Mouse (Mus musculus) hematopoietic stem cell, adult 5-6 weeks (primary cell): ENCODE data around the gene Ptcd2. TPM values are rescaled to one million over a fixed set of nuclear protein-coding genes. Genes with fewer than 3 reads are reported as not detected.

Experiments used
- ATAC-seq, 2 experiments: fragments of 125-278 bp in 1 of 2; replicated peaks in 1 of 2; 2 replicates each; pipeline ENCODE4 v1.8.0; 2016 to 2017; ENCODE audit warnings: inconsistent platforms in 2 of 2, mild to moderate bottlenecking in 2 of 2, moderate number of reproducible peaks in 2 of 2, low read depth in 1 of 2, moderate TSS enrichment in 1 of 2; ENCODE audit not compliant: low FRiP score in 2 of 2, poor library complexity in 2 of 2, severe bottlenecking in 2 of 2, insufficient read depth in 1 of 2, low TSS enrichment in 1 of 2
- total RNA-seq: library from RNA; stranded (forward); fragments of 172-1452, 232-1000 nt; gene quantifications from 2 replicates; pipeline ENCODE4 v1.2.3, GENCODE M21; 2017

The Ptcd2 gene
- total RNA-seq, 1 experiment from 2014 or later: 73.9 TPM

DNA sequence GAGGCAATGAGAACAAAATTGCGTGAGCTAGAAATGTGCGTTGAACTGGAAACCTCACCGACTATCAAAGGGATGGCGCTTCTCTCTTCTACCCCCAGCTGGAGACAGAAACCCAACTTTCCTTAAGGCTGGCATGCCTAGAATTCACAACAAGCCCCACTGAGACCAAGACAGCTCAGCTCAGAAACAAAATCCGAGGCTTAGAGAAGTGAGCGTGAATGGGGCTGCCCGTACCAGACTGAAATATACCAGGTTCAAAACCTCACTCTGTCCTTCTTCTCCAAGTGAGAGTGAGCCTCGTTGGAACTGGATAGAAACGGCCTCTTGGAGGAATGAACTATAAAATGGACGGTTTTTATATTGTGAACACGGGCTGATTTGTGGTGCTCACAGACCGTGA lies 60.6 kb downstream of the Ptcd2 start:
- no peak for ATAC-seq

DNA sequence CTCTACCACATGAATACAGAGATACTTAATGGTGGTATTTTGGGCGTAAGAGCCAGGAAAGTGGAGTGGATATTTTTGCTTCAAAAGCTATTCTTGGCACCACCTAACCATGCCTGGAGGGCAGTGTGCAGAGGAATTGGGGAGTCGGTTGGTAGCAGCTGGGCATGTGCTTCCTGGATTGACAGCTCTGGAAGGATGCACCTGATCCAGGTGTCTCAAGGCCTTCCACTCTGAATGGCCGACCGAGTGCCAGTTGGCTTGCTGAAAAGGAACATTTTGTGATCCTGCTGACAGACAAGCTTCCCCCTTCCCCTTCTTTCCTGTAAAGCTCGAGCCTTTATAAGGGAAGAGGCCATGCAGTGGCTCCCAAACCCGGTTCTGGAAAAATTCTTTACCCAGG lies 61.5 kb downstream of the Ptcd2 start:
- ATAC-seq: no peak

DNA sequence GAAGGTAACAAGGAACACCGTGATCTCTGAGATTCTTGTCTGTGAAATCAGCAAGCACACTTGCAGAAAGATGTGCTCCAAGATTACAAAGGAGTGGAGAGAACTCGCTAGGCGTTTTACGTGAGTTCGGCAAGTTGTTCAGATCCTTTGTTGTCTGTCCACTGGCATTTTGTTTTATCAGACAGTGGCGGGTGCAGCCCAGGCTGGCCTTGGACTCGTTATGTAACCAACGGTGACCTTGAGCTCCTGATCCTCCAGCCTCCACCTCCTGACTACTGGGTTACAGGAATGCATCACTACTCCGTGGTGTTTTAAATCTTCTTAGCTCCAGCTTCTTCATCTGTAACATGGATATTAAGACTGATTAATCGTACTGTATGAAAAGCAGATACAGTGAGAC lies 65.2 kb downstream of the Ptcd2 start:
- no peak for ATAC-seq

DNA sequence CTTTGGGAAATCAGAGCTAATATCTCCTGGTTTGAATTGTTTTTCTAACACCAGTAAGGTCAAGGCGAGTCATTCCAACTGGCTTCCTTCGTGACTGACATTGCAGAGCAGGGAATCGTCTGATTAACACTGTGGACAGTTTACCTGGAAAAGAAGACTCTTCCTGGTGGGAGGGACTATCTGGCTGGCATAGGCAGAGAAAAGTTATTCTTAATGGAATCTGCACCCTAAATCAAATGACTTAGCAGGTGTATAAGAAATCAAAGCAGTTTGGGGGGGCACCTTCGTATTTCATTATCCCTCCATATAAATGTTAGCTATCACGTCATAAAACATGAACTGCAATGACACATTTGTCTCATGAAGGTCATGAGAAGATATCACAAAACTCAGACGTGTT lies 66.0 kb downstream of the Ptcd2 start:
- no peak for ATAC-seq

DNA sequence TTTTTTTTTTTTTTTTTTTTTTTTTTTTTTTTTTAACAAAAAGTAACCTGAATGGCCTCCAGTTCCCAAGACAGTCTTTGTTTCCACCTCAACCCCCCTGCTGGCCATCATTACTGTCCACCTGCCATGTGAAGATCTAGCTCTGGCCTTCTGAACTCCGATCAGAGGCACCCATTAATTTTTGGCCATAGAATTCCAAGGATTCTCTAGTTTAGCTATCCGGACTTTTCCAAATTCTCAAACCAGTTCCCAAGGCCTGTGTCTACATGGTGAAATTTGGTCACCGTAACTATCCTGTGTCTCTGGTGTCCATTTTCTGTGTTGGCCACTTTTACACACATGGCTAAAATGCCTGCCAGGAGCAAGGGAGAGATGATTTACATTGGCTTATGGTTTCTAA lies 67.0 kb downstream of the Ptcd2 start:
- ATAC-seq: no peak

- no peak for ATAC-seq
These were observed 72.5 kb downstream of the Ptcd2 start for GRCm38 (mm10) chr13:99272046-99272445.

Other genes with a start within 250 kb of the Ptcd2 start
- gene Zfp366, start 159.9 kb downstream of the Ptcd2 start, total RNA-seq: 0.35 TPM in 1 of 2 replicates, not detected in the other
- 21.5 and 28.5 TPM in 2 replicates for gene Mrps27, start 81 bp upstream of the Ptcd2 start, total RNA-seq
- gene Map1b, start 171.8 kb upstream of the Ptcd2 start, total RNA-seq: 0.06 and 0.15 TPM in 2 replicates